Mouse (Mus musculus): ENCODE results near the gene Npffr2. TPM values are rescaled to one million over a fixed set of nuclear protein-coding genes. Genes with fewer than 3 reads are reported as not detected.
"Not testable (repeated sequence)": the region's sequence is repeated elsewhere in the genome, so short reads cannot be mapped to it uniquely, and the experiment has no call there.

Npffr2 gene
- polyA plus RNA-seq, 1 experiment from 2014 or later: 0.10 TPM

GRCm38 (mm10) chr5:89543476-89543875 is 16.2 kb downstream of the Npffr2 start:
- no peak overlapping the region for H3K4me2 ChIP-seq
- no peak overlapping the region for H3K9ac ChIP-seq (ENCODE audit: low read depth, low read length)
- H3K27me3 ChIP-seq (replicated peaks; ENCODE audit: control insufficient read depth, insufficient read depth, low read length): no peaks in the 10 kb centered on the region
- no peaks in the 10 kb centered on the region for H3K9me3 ChIP-seq (ENCODE audit: control insufficient read depth, low read length)
- 28% methylated on average over 2 of the region's 2 CpGs for whole genome bisulfite sequencing
- no peak for DNase-seq (ENCODE audit: low spot score)
- H3K4me1 ChIP-seq (replicated peaks; ENCODE audit: control insufficient read depth, insufficient read depth, low read length): no peaks in the 10 kb centered on the region
- 0 out of 2 replicates have a peak, but pooled peaks have one; percentile 23 for ATAC-seq (replicated peaks; ENCODE audit: low FRiP score)
- H3K4me3 ChIP-seq (ENCODE audit: low read depth, low read length): no peak overlapping the region
- no peak overlapping the region for H3K27ac ChIP-seq (ENCODE audit: low read depth, low read length)
- H3K36me3 ChIP-seq (ENCODE audit: control insufficient read depth, insufficient read depth, low read length): no peaks in the 10 kb centered on the region

DNA sequence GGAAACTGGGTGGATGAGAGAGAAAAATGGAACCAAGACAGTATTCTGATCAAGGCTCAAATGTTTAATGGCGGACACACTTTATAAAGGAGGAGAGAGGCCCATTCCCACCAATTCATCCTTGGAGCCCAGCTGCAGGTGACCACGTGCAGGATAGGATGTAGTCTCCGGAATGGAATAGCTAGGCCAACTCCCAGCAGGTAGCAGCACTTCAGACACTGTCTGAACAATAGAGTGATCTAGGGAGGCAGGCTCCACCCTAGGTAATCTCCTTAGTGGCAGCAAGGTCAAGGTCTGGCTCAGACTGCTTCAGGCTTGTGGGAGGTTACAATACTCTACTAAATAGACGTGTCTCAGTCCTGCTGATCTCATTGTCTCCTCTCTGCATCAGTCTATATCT is 31.9 kb downstream of the Npffr2 start:
- not testable (repeated sequence) for H3K36me3 ChIP-seq (ENCODE audit: control insufficient read depth, insufficient read depth, low read length); H3K9ac ChIP-seq (ENCODE audit: low read depth, low read length); H3K27ac ChIP-seq (ENCODE audit: low read depth, low read length); ATAC-seq (replicated peaks; ENCODE audit: low FRiP score); DNase-seq (ENCODE audit: low spot score); H3K4me2 ChIP-seq; H3K27me3 ChIP-seq (replicated peaks; ENCODE audit: control insufficient read depth, insufficient read depth, low read length); H3K4me1 ChIP-seq (replicated peaks; ENCODE audit: control insufficient read depth, insufficient read depth, low read length); H3K9me3 ChIP-seq (ENCODE audit: control insufficient read depth, low read length); H3K4me3 ChIP-seq (ENCODE audit: low read depth, low read length)
- 38% methylated on average over 4 of the region's 4 CpGs for WGBS

GRCm38 (mm10) chr5:89561381-89561780 is 34.2 kb downstream of the Npffr2 start:
- no peak overlapping the region for H3K9ac ChIP-seq (ENCODE audit: low read depth, low read length)
- H3K27ac ChIP-seq (ENCODE audit: low read depth, low read length): no peak overlapping the region
- ATAC-seq (replicated peaks; ENCODE audit: low FRiP score): no peak

GRCm38 (mm10) chr5:89578678-89579077 is 51.4 kb downstream of the Npffr2 start:
- H3K36me3 ChIP-seq (ENCODE audit: control insufficient read depth, insufficient read depth, low read length): no peaks in the 10 kb centered on the region
- DNase-seq (ENCODE audit: low spot score) (no peak), ATAC-seq (replicated peaks; ENCODE audit: low FRiP score) (no peak)
- H3K27me3 ChIP-seq (replicated peaks; ENCODE audit: control insufficient read depth, insufficient read depth, low read length): no peaks in the 10 kb centered on the region
- no peaks in the 10 kb centered on the region for H3K4me1 ChIP-seq (replicated peaks; ENCODE audit: control insufficient read depth, insufficient read depth, low read length)
- 70% methylated on average over 1 of the region's 1 CpGs for WGBS
- H3K4me3 ChIP-seq (ENCODE audit: low read depth, low read length): no peak overlapping the region
- H3K9me3 ChIP-seq (ENCODE audit: control insufficient read depth, low read length): no peaks in the 10 kb centered on the region
- no peak overlapping the region for H3K4me2 ChIP-seq
- H3K9ac ChIP-seq (ENCODE audit: low read depth, low read length): no peak overlapping the region
- H3K27ac ChIP-seq (ENCODE audit: low read depth, low read length): no peak overlapping the region

More at GRCm38 (mm10) chr5:89561381-89561780, 34.2 kb downstream of the Npffr2 start:
- no peaks in the 10 kb centered on the region for H3K4me1 ChIP-seq (replicated peaks; ENCODE audit: control insufficient read depth, insufficient read depth, low read length)
- H3K4me2 ChIP-seq: no peak overlapping the region
- no peaks in the 10 kb centered on the region for H3K9me3 ChIP-seq (ENCODE audit: control insufficient read depth, low read length)
- H3K27me3 ChIP-seq (replicated peaks; ENCODE audit: control insufficient read depth, insufficient read depth, low read length): no peaks in the 10 kb centered on the region
- no peaks in the 10 kb centered on the region for H3K36me3 ChIP-seq (ENCODE audit: control insufficient read depth, insufficient read depth, low read length)
- DNase-seq (ENCODE audit: low spot score): no peak
- H3K4me3 ChIP-seq (ENCODE audit: low read depth, low read length): no peak overlapping the region

DNA sequence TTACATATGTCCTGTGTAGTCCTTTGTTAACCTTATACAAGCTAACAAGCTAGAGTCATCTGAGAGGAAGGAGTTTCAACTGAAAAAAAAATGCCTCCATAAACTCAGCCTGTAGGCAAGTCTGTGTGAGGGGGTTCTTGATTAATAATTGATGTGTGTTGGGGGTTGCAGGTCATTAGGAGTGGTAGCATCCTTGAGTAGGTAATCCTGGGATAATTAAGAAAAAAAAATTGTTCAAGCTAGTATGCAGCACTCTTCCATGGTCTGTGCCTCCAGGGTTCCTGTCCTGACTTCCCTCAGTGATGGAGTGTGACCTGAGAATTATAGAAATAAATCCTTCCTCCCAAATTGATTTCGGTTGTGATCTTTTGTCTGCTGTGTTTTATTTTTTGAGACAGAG is 52.0 kb downstream of the Npffr2 start:
- WGBS: 90% methylated on average over 1 of the region's 1 CpGs

DNA sequence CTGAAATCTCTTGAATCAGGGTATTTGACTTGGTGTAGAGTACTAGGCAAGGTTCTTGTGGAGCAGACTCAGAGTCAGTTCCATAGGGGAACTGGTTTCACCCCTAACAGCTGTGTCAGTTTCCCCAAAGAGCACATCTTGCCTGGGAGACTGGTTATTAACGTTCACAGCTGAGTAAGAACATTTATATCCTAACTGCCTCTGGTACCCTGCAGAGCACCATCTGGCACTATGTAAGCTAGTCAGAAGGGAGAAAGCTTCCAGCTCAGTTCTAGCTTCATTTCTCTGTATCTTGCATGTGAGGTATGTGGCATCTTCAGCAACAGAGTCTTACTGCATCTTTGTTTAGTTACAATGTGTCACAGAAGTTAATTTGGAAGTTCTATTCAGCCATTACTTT is 53.9 kb downstream of the Npffr2 start:
- Histone ChIP-seq H3K27ac (ENCODE audit: low read depth, low read length) (no peak overlapping the region), H3K9me3 (ENCODE audit: control insufficient read depth, low read length) (no peaks in the 10 kb centered on the region), H3K4me1 (replicated peaks; ENCODE audit: control insufficient read depth, insufficient read depth, low read length) (no peaks in the 10 kb centered on the region), H3K9ac (ENCODE audit: low read depth, low read length) (no peak overlapping the region), H3K36me3 (ENCODE audit: control insufficient read depth, insufficient read depth, low read length) (no peaks in the 10 kb centered on the region), H3K4me3 (ENCODE audit: low read depth, low read length) (no peak overlapping the region), H3K27me3 (replicated peaks; ENCODE audit: control insufficient read depth, insufficient read depth, low read length) (no peaks in the 10 kb centered on the region), H3K4me2 (no peak overlapping the region)
- no peak for DNase-seq (ENCODE audit: low spot score)
- WGBS: 77% methylated on average over 1 of the region's 1 CpGs
- ATAC-seq (replicated peaks; ENCODE audit: low FRiP score): no peak

More for the DNA sequence above, 52.0 kb downstream of the Npffr2 start:
- DNase-seq (ENCODE audit: low spot score): no peak
- H3K27ac ChIP-seq (ENCODE audit: low read depth, low read length): no peak overlapping the region
- no peak overlapping the region for H3K4me2 ChIP-seq
- H3K4me3 ChIP-seq (ENCODE audit: low read depth, low read length): no peak overlapping the region
- H3K4me1 ChIP-seq (replicated peaks; ENCODE audit: control insufficient read depth, insufficient read depth, low read length): no peaks in the 10 kb centered on the region
- H3K9ac ChIP-seq (ENCODE audit: low read depth, low read length): no peak overlapping the region
- no peaks in the 10 kb centered on the region for H3K27me3 ChIP-seq (replicated peaks; ENCODE audit: control insufficient read depth, insufficient read depth, low read length)
- no peaks in the 10 kb centered on the region for H3K36me3 ChIP-seq (ENCODE audit: control insufficient read depth, insufficient read depth, low read length)
- H3K9me3 ChIP-seq (ENCODE audit: control insufficient read depth, low read length): no peaks in the 10 kb centered on the region
- no peak for ATAC-seq (replicated peaks; ENCODE audit: low FRiP score)

- Histone ChIP-seq H3K4me3 (ENCODE audit: low read depth, low read length) (no peak overlapping the region), H3K4me1 (replicated peaks; ENCODE audit: control insufficient read depth, insufficient read depth, low read length) (no peaks in the 10 kb centered on the region), H3K27ac (ENCODE audit: low read depth, low read length) (no peak overlapping the region), H3K27me3 (replicated peaks; ENCODE audit: control insufficient read depth, insufficient read depth, low read length) (no peaks in the 10 kb centered on the region), H3K36me3 (ENCODE audit: control insufficient read depth, insufficient read depth, low read length) (no peaks in the 10 kb centered on the region), H3K4me2 (no peak overlapping the region), H3K9me3 (ENCODE audit: control insufficient read depth, low read length) (no peaks in the 10 kb centered on the region), H3K9ac (ENCODE audit: low read depth, low read length) (no peak overlapping the region)
- WGBS: 82% methylated on average over 5 of the region's 5 CpGs
- ATAC-seq (replicated peaks; ENCODE audit: low FRiP score) (no peak), DNase-seq (ENCODE audit: low spot score) (no peak)
These were observed 54.6 kb downstream of the Npffr2 start for GRCm38 (mm10) chr5:89581742-89582366.

GRCm38 (mm10) chr5:89585021-89585420 is 57.8 kb downstream of the Npffr2 start:
- 76% methylated on average over 3 of the region's 3 CpGs for WGBS
- Histone ChIP-seq H3K36me3 (ENCODE audit: control insufficient read depth, insufficient read depth, low read length) (no peaks in the 10 kb centered on the region), H3K4me1 (replicated peaks; ENCODE audit: control insufficient read depth, insufficient read depth, low read length) (no peaks in the 10 kb centered on the region), H3K27me3 (replicated peaks; ENCODE audit: control insufficient read depth, insufficient read depth, low read length) (no peaks in the 10 kb centered on the region), H3K9ac (ENCODE audit: low read depth, low read length) (no peak overlapping the region), H3K4me3 (ENCODE audit: low read depth, low read length) (no peak overlapping the region), H3K4me2 (no peak overlapping the region), H3K9me3 (ENCODE audit: control insufficient read depth, low read length) (no peaks in the 10 kb centered on the region), H3K27ac (ENCODE audit: low read depth, low read length) (no peak overlapping the region)
- DNase-seq (ENCODE audit: low spot score) (no peak), ATAC-seq (replicated peaks; ENCODE audit: low FRiP score) (no peak)

GRCm38 (mm10) chr5:89592301-89592700 is 65.1 kb downstream of the Npffr2 start:
- Histone ChIP-seq H3K27ac (ENCODE audit: low read depth, low read length) (no peak overlapping the region), H3K27me3 (replicated peaks; ENCODE audit: control insufficient read depth, insufficient read depth, low read length) (no peaks in the 10 kb centered on the region), H3K4me2 (no peak overlapping the region), H3K9me3 (ENCODE audit: control insufficient read depth, low read length) (no peaks in the 10 kb centered on the region), H3K4me1 (replicated peaks; ENCODE audit: control insufficient read depth, insufficient read depth, low read length) (no peaks in the 10 kb centered on the region), H3K4me3 (ENCODE audit: low read depth, low read length) (no peak overlapping the region), H3K36me3 (ENCODE audit: control insufficient read depth, insufficient read depth, low read length) (no peaks in the 10 kb centered on the region), H3K9ac (ENCODE audit: low read depth, low read length) (no peak overlapping the region)
- 75% methylated on average over 4 of the region's 4 CpGs for WGBS
- ATAC-seq (replicated peaks; ENCODE audit: low FRiP score): no peak
- no peak for DNase-seq (ENCODE audit: low spot score)
